Mouse (Mus musculus): ENCODE results near the gene Sypl2. TPM values are rescaled to one million over a fixed set of nuclear protein-coding genes. Genes with fewer than 3 reads are reported as not detected.

The Sypl2 gene
- polyA plus RNA-seq, 1 experiment from 2014 or later, result 0.21 TPM

- ATAC-seq, result no peak
- H3K9me3 ChIP-seq, result no peaks in the 10 kb centered on the region
- H3K4me3 ChIP-seq (replicated peaks), result no peak overlapping the region
- no peak overlapping the region for H3K9ac ChIP-seq
- WGBS, result 73% methylated on average over 3 of the region's 3 CpGs
- no peaks in the 10 kb centered on the region for H3K36me3 ChIP-seq
- no peak overlapping the region for H3K27ac ChIP-seq
- peaks cover 16% of the 10 kb centered on the region for H3K27me3 ChIP-seq (replicated peaks)
- no peaks in the 10 kb centered on the region for H3K4me1 ChIP-seq (replicated peaks)
- no peak overlapping the region for H3K4me2 ChIP-seq (replicated peaks)
These were observed 5.8 kb downstream of the Sypl2 start for GRCm38 (mm10) chr3:108220661-108221060.

- Histone ChIP-seq H3K27ac (no peak overlapping the region), H3K4me2 (replicated peaks) (no peak overlapping the region), H3K36me3 (no peaks in the 10 kb centered on the region), H3K9me3 (no peaks in the 10 kb centered on the region), H3K4me3 (replicated peaks) (no peak overlapping the region), H3K27me3 (replicated peaks) (no peaks in the 10 kb centered on the region), H3K4me1 (replicated peaks) (0 out of 2 replicates have a peak, but pooled peaks cover 4% of the 10 kb centered on the region), H3K9ac (no peak overlapping the region)
- no peak for ATAC-seq
- 12% methylated on average over 5 of the region's 5 CpGs for WGBS
These were observed 11.7 kb downstream of the Sypl2 start for GRCm38 (mm10) chr3:108214734-108215133.

- H3K9ac ChIP-seq, result no peak overlapping the region
- no peaks in the 10 kb centered on the region for H3K27me3 ChIP-seq (replicated peaks)
- peaks cover 21% of the 10 kb centered on the region for H3K4me1 ChIP-seq (replicated peaks)
- H3K27ac ChIP-seq, result no peak overlapping the region
- H3K4me2 ChIP-seq (replicated peaks), result no peak overlapping the region
- peaks cover 3% of the 10 kb centered on the region; the same call in 1 of the 2 replicates for H3K36me3 ChIP-seq
- H3K4me3 ChIP-seq (replicated peaks), result no peak overlapping the region
- WGBS, result 73% methylated on average over 8 of the region's 8 CpGs
- ATAC-seq, result no peak
- no peaks in the 10 kb centered on the region for H3K9me3 ChIP-seq
These were observed 14.0 kb downstream of the Sypl2 start for GRCm38 (mm10) chr3:108212406-108212805.

- ATAC-seq, result no peak
- H3K4me2 ChIP-seq (replicated peaks), result no peak overlapping the region
- H3K4me1 ChIP-seq (replicated peaks), result peaks cover 25% of the 10 kb centered on the region
- no peak overlapping the region for H3K4me3 ChIP-seq (replicated peaks)
- H3K36me3 ChIP-seq, result peaks cover 3% of the 10 kb centered on the region; the same call in 1 of the 2 replicates
- H3K9me3 ChIP-seq, result no peaks in the 10 kb centered on the region
- no peak overlapping the region for H3K27ac ChIP-seq
- WGBS, result 81% methylated on average over 6 of the region's 6 CpGs
- H3K27me3 ChIP-seq (replicated peaks), result no peaks in the 10 kb centered on the region
- no peak overlapping the region for H3K9ac ChIP-seq
These were observed 14.6 kb downstream of the Sypl2 start for GRCm38 (mm10) chr3:108211845-108212244.

- no peaks in the 10 kb centered on the region for H3K27me3 ChIP-seq (replicated peaks)
- peaks cover 29% of the 10 kb centered on the region for H3K4me1 ChIP-seq (replicated peaks)
- ATAC-seq, result peak; percentile 77
- 0% methylated on average over 14 of the region's 14 CpGs for WGBS
- peak within 1 kb of the TSS; percentile 73 for H3K9ac ChIP-seq
- peak within 1 kb of the TSS; percentile 92 for H3K4me2 ChIP-seq (replicated peaks)
- peak within 1 kb of the TSS; percentile 67 for H3K4me3 ChIP-seq (replicated peaks)
- peaks cover 7% of the 10 kb centered on the region; the same call in 1 of the 2 replicates for H3K36me3 ChIP-seq
- peak within 1 kb of the TSS; percentile 85 for H3K27ac ChIP-seq
- H3K9me3 ChIP-seq, result no peaks in the 10 kb centered on the region
These were observed 15.7 kb downstream of the Sypl2 start, which contains the start of gene Atxn7l2 for GRCm38 (mm10) chr3:108210771-108211139. Gene Atxn7l2 (minus strand): TSS chr3:108210934.

- H3K4me2 ChIP-seq (replicated peaks), result peak overlapping the region; percentile 92
- H3K4me1 ChIP-seq (replicated peaks), result peaks cover 29% of the 10 kb centered on the region
- peak overlapping the region; percentile 73 for H3K9ac ChIP-seq
- peak overlapping the region; percentile 67 for H3K4me3 ChIP-seq (replicated peaks)
- ATAC-seq, result peak; percentile 97
- H3K36me3 ChIP-seq, result peaks cover 7% of the 10 kb centered on the region; the same call in 1 of the 2 replicates
- peak overlapping the region; percentile 85 for H3K27ac ChIP-seq
- no peaks in the 10 kb centered on the region for H3K27me3 ChIP-seq (replicated peaks)
- no peaks in the 10 kb centered on the region for H3K9me3 ChIP-seq
- WGBS, result under 1% methylated on average over 66 of the region's 72 CpGs
These were observed 16.3 kb downstream of the Sypl2 start for GRCm38 (mm10) chr3:108209946-108210770.

GRCm38 (mm10) chr3:108209536-108209935, 16.9 kb downstream of the Sypl2 start:
- Histone ChIP-seq H3K9ac (peak overlapping the region; percentile 73), H3K27me3 (replicated peaks) (no peaks in the 10 kb centered on the region), H3K36me3 (peaks cover 7% of the 10 kb centered on the region; the same call in 1 of the 2 replicates), H3K4me3 (replicated peaks) (peak overlapping the region; percentile 67), H3K4me1 (replicated peaks) (peaks cover 29% of the 10 kb centered on the region), H3K27ac (no peak overlapping the region), H3K4me2 (replicated peaks) (peak overlapping the region; percentile 82), H3K9me3 (no peaks in the 10 kb centered on the region)
- peak; percentile 6 for ATAC-seq
- 5% methylated on average over 8 of the region's 8 CpGs for WGBS

GRCm38 (mm10) chr3:108209001-108209400, 17.4 kb downstream of the Sypl2 start:
- no peak overlapping the region for H3K27ac ChIP-seq
- 69% methylated on average over 3 of the region's 3 CpGs for WGBS
- H3K36me3 ChIP-seq, result peaks cover 7% of the 10 kb centered on the region; the same call in 1 of the 2 replicates
- no peak overlapping the region; the same call in 1 of the 2 replicates for H3K9ac ChIP-seq
- peaks cover 29% of the 10 kb centered on the region for H3K4me1 ChIP-seq (replicated peaks)
- H3K27me3 ChIP-seq (replicated peaks), result no peaks in the 10 kb centered on the region
- peak overlapping the region; percentile 67; the same call in 1 of the 2 replicates for H3K4me3 ChIP-seq (replicated peaks)
- ATAC-seq, result no peak
- H3K4me2 ChIP-seq (replicated peaks), result peak overlapping the region; percentile 82
- no peaks in the 10 kb centered on the region for H3K9me3 ChIP-seq

GRCm38 (mm10) chr3:108206731-108207375, 19.6 kb downstream of the Sypl2 start:
- H3K4me2 ChIP-seq (replicated peaks), result peak overlapping the region; percentile 14; the same call in 1 of the 2 replicates
- H3K4me1 ChIP-seq (replicated peaks), result peaks cover 29% of the 10 kb centered on the region
- H3K27me3 ChIP-seq (replicated peaks), result no peaks in the 10 kb centered on the region
- H3K9me3 ChIP-seq, result no peaks in the 10 kb centered on the region
- ATAC-seq, result no peak
- peak overlapping the region; percentile 14; the same call in 1 of the 2 replicates for H3K27ac ChIP-seq
- 73% methylated on average over 15 of the region's 15 CpGs for WGBS
- H3K9ac ChIP-seq, result no peak overlapping the region
- H3K4me3 ChIP-seq (replicated peaks), result no peak overlapping the region
- H3K36me3 ChIP-seq, result peaks cover 16% of the 10 kb centered on the region

GRCm38 (mm10) chr3:108205601-108206000, 20.8 kb downstream of the Sypl2 start:
- no peak overlapping the region for H3K4me3 ChIP-seq (replicated peaks)
- 93% methylated on average over 8 of the region's 8 CpGs for WGBS
- peaks cover 16% of the 10 kb centered on the region for H3K36me3 ChIP-seq
- ATAC-seq, result no peak
- H3K27me3 ChIP-seq (replicated peaks), result no peaks in the 10 kb centered on the region
- H3K4me1 ChIP-seq (replicated peaks), result peaks cover 28% of the 10 kb centered on the region
- H3K9me3 ChIP-seq, result no peaks in the 10 kb centered on the region
- H3K4me2 ChIP-seq (replicated peaks), result no peak overlapping the region
- no peak overlapping the region for H3K9ac ChIP-seq
- no peak overlapping the region for H3K27ac ChIP-seq

- Histone ChIP-seq H3K4me1 (replicated peaks) (peaks cover 27% of the 10 kb centered on the region), H3K36me3 (peaks cover 16% of the 10 kb centered on the region)
These were observed 22.0 kb downstream of the Sypl2 start for GRCm38 (mm10) chr3:108204470-108204869.

GRCm38 (mm10) chr3:108203621-108204325, 22.7 kb downstream of the Sypl2 start:
- peaks cover 20% of the 10 kb centered on the region for H3K4me1 ChIP-seq (replicated peaks)
- H3K36me3 ChIP-seq, result peaks cover 16% of the 10 kb centered on the region
- no peaks in the 10 kb centered on the region for H3K27me3 ChIP-seq (replicated peaks)
- no peak for ATAC-seq
- no peak overlapping the region for H3K9ac ChIP-seq
- H3K9me3 ChIP-seq, result no peaks in the 10 kb centered on the region
- H3K4me2 ChIP-seq (replicated peaks), result no peak overlapping the region
- H3K27ac ChIP-seq, result no peak overlapping the region
- H3K4me3 ChIP-seq (replicated peaks), result no peak overlapping the region
- 82% methylated on average over 11 of the region's 11 CpGs for WGBS

More at GRCm38 (mm10) chr3:108204470-108204869, 22.0 kb downstream of the Sypl2 start:
- Histone ChIP-seq H3K4me3 (replicated peaks) (no peak overlapping the region), H3K4me2 (replicated peaks) (no peak overlapping the region), H3K9me3 (no peaks in the 10 kb centered on the region), H3K27me3 (replicated peaks) (no peaks in the 10 kb centered on the region), H3K9ac (no peak overlapping the region), H3K27ac (no peak overlapping the region)
- ATAC-seq, result no peak
- 86% methylated on average over 11 of the region's 11 CpGs for WGBS

Data from intestine, embryonic 15.5 days (tissue).